Mouse (Mus musculus): ENCODE data around the gene Gng8. TPM values are rescaled to one million over a fixed set of nuclear protein-coding genes. Genes with fewer than 3 reads are reported as not detected.
A peak's percentile ranks its signal among the peaks of the same experiment; 100 is the strongest.

Gng8 gene
- polyA plus RNA-seq, 1 experiment from 2014 or later, result 13.9 TPM

GRCm38 (mm10) chr7:16918670-16919069 is 27.1 kb downstream of the Gng8 start:
- H3K9ac ChIP-seq (ENCODE audit: low read length), result no peak overlapping the region
- DNase-seq (ENCODE audit: low spot score) (no peak), ATAC-seq (replicated peaks; ENCODE audit: low FRiP score, low TSS enrichment, low read depth) (no peak)
- H3K4me2 ChIP-seq (ENCODE audit: low read length), result no peak overlapping the region
- no peak overlapping the region for H3K27ac ChIP-seq (ENCODE audit: low read depth)
- H3K27me3 ChIP-seq (replicated peaks; ENCODE audit: control insufficient read depth, insufficient read depth, low read length), result no peaks in the 10 kb centered on the region
- H3K9me3 ChIP-seq (ENCODE audit: control insufficient read depth, low read length), result no peaks in the 10 kb centered on the region
- H3K36me3 ChIP-seq (ENCODE audit: control insufficient read depth, insufficient read depth, low read length), result peaks cover 61% of the 10 kb centered on the region
- WGBS, result 60% methylated on average over 3 of the region's 3 CpGs
- H3K4me1 ChIP-seq (replicated peaks; ENCODE audit: control insufficient read depth, insufficient read depth, low read length), result peaks cover 30% of the 10 kb centered on the region
- H3K4me3 ChIP-seq (ENCODE audit: low read depth, low read length), result no peak overlapping the region

GRCm38 (mm10) chr7:16919395-16920149 is 28.0 kb downstream of the Gng8 start:
- Histone ChIP-seq H3K4me3 (ENCODE audit: low read depth, low read length) (no peak overlapping the region), H3K9me3 (ENCODE audit: control insufficient read depth, low read length) (no peaks in the 10 kb centered on the region), H3K9ac (ENCODE audit: low read length) (no peak overlapping the region), H3K36me3 (ENCODE audit: control insufficient read depth, insufficient read depth, low read length) (peaks cover 55% of the 10 kb centered on the region), H3K27ac (ENCODE audit: low read depth) (no peak overlapping the region), H3K4me1 (replicated peaks; ENCODE audit: control insufficient read depth, insufficient read depth, low read length) (peaks cover 30% of the 10 kb centered on the region), H3K27me3 (replicated peaks; ENCODE audit: control insufficient read depth, insufficient read depth, low read length) (no peaks in the 10 kb centered on the region), H3K4me2 (ENCODE audit: low read length) (no peak overlapping the region)
- DNase-seq (ENCODE audit: low spot score) (no peak), ATAC-seq (replicated peaks; ENCODE audit: low FRiP score, low TSS enrichment, low read depth) (no peak)
- WGBS, result 72% methylated on average over 13 of the region's 13 CpGs

- no peak overlapping the region for H3K27ac ChIP-seq (ENCODE audit: low read depth)
- no peaks in the 10 kb centered on the region for H3K9me3 ChIP-seq (ENCODE audit: control insufficient read depth, low read length)
- ATAC-seq (replicated peaks; ENCODE audit: low FRiP score, low TSS enrichment, low read depth), result no peak
- no peak for DNase-seq (ENCODE audit: low spot score)
- WGBS, result 77% methylated on average over 7 of the region's 7 CpGs
- no peak overlapping the region for H3K4me2 ChIP-seq (ENCODE audit: low read length)
- peaks cover 30% of the 10 kb centered on the region for H3K4me1 ChIP-seq (replicated peaks; ENCODE audit: control insufficient read depth, insufficient read depth, low read length)
- H3K27me3 ChIP-seq (replicated peaks; ENCODE audit: control insufficient read depth, insufficient read depth, low read length), result no peaks in the 10 kb centered on the region
- H3K4me3 ChIP-seq (ENCODE audit: low read depth, low read length), result no peak overlapping the region
- peaks cover 49% of the 10 kb centered on the region for H3K36me3 ChIP-seq (ENCODE audit: control insufficient read depth, insufficient read depth, low read length)
- no peak overlapping the region for H3K9ac ChIP-seq (ENCODE audit: low read length)
These were observed 28.6 kb downstream of the Gng8 start for GRCm38 (mm10) chr7:16920150-16920579.

- ATAC-seq (replicated peaks; ENCODE audit: low FRiP score, low TSS enrichment, low read depth) (no peak), DNase-seq (ENCODE audit: low spot score) (no peak)
- Histone ChIP-seq H3K4me1 (replicated peaks; ENCODE audit: control insufficient read depth, insufficient read depth, low read length) (peaks cover 30% of the 10 kb centered on the region), H3K27me3 (replicated peaks; ENCODE audit: control insufficient read depth, insufficient read depth, low read length) (no peaks in the 10 kb centered on the region), H3K4me2 (ENCODE audit: low read length) (peak overlapping the region; percentile 94), H3K4me3 (ENCODE audit: low read depth, low read length) (peak overlapping the region; percentile 99), H3K9ac (ENCODE audit: low read length) (peak overlapping the region; percentile 94; the same call in 1 of the 2 replicates), H3K36me3 (ENCODE audit: control insufficient read depth, insufficient read depth, low read length) (peaks cover 39% of the 10 kb centered on the region), H3K27ac (ENCODE audit: low read depth) (peak overlapping the region; percentile 76), H3K9me3 (ENCODE audit: control insufficient read depth, low read length) (no peaks in the 10 kb centered on the region)
- WGBS, result 40% methylated on average over 21 of the region's 21 CpGs
These were observed 29.5 kb downstream of the Gng8 start for GRCm38 (mm10) chr7:16920818-16921791.

- 31% methylated on average over 6 of the region's 6 CpGs for WGBS
- peak overlapping the region; percentile 94 for H3K4me2 ChIP-seq (ENCODE audit: low read length)
- DNase-seq (ENCODE audit: low spot score), result peak; percentile 67
- H3K9me3 ChIP-seq (ENCODE audit: control insufficient read depth, low read length), result no peaks in the 10 kb centered on the region
- H3K27me3 ChIP-seq (replicated peaks; ENCODE audit: control insufficient read depth, insufficient read depth, low read length), result no peaks in the 10 kb centered on the region
- peaks cover 31% of the 10 kb centered on the region for H3K36me3 ChIP-seq (ENCODE audit: control insufficient read depth, insufficient read depth, low read length)
- peak overlapping the region; percentile 94 for H3K9ac ChIP-seq (ENCODE audit: low read length)
- H3K27ac ChIP-seq (ENCODE audit: low read depth), result peak overlapping the region; percentile 76
- no peak for ATAC-seq (replicated peaks; ENCODE audit: low FRiP score, low TSS enrichment, low read depth)
- H3K4me3 ChIP-seq (ENCODE audit: low read depth, low read length), result peak overlapping the region; percentile 99
- peaks cover 30% of the 10 kb centered on the region for H3K4me1 ChIP-seq (replicated peaks; ENCODE audit: control insufficient read depth, insufficient read depth, low read length)
These were observed 30.3 kb downstream of the Gng8 start for GRCm38 (mm10) chr7:16921881-16922335.

- H3K36me3 ChIP-seq (ENCODE audit: control insufficient read depth, insufficient read depth, low read length), result peaks cover 26% of the 10 kb centered on the region
- H3K4me3 ChIP-seq (ENCODE audit: low read depth, low read length), result peak overlapping the region; percentile 99
- H3K4me1 ChIP-seq (replicated peaks; ENCODE audit: control insufficient read depth, insufficient read depth, low read length), result peaks cover 30% of the 10 kb centered on the region
- no peak for ATAC-seq (replicated peaks; ENCODE audit: low FRiP score, low TSS enrichment, low read depth)
- no peaks in the 10 kb centered on the region for H3K27me3 ChIP-seq (replicated peaks; ENCODE audit: control insufficient read depth, insufficient read depth, low read length)
- peak overlapping the region; percentile 94 for H3K9ac ChIP-seq (ENCODE audit: low read length)
- H3K9me3 ChIP-seq (ENCODE audit: control insufficient read depth, low read length), result no peaks in the 10 kb centered on the region
- WGBS, result 39% methylated on average over 10 of the region's 10 CpGs
- H3K4me2 ChIP-seq (ENCODE audit: low read length), result peak overlapping the region; percentile 94
- H3K27ac ChIP-seq (ENCODE audit: low read depth), result peak overlapping the region; percentile 98; the same call in 1 of the 2 replicates
- no peak for DNase-seq (ENCODE audit: low spot score)
These were observed 30.9 kb downstream of the Gng8 start for GRCm38 (mm10) chr7:16922360-16922973.

- no peaks in the 10 kb centered on the region for H3K27me3 ChIP-seq (replicated peaks; ENCODE audit: control insufficient read depth, insufficient read depth, low read length)
- peak overlapping the region; percentile 98 for H3K27ac ChIP-seq (ENCODE audit: low read depth)
- DNase-seq (ENCODE audit: low spot score), result peak; percentile 84
- peaks cover 30% of the 10 kb centered on the region for H3K4me1 ChIP-seq (replicated peaks; ENCODE audit: control insufficient read depth, insufficient read depth, low read length)
- 0% methylated on average over 42 of the region's 57 CpGs for WGBS
- ATAC-seq (replicated peaks; ENCODE audit: low FRiP score, low TSS enrichment, low read depth), result no peak
- peak overlapping the region; percentile 94 for H3K9ac ChIP-seq (ENCODE audit: low read length)
- H3K9me3 ChIP-seq (ENCODE audit: control insufficient read depth, low read length), result no peaks in the 10 kb centered on the region
- H3K36me3 ChIP-seq (ENCODE audit: control insufficient read depth, insufficient read depth, low read length), result peaks cover 16% of the 10 kb centered on the region
- H3K4me2 ChIP-seq (ENCODE audit: low read length), result peak overlapping the region; percentile 94
- H3K4me3 ChIP-seq (ENCODE audit: low read depth, low read length), result peak overlapping the region; percentile 99
These were observed 31.9 kb downstream of the Gng8 start for GRCm38 (mm10) chr7:16923283-16924036.

All from intestine, embryonic 14.5 days (tissue).